Mouse (Mus musculus) cortical plate, adult 2 months (tissue): Measurements from ENCODE around the gene Nxt1.

Source experiments
- CTCF ChIP-seq: fragments of 200-500 bp; IDR thresholded peaks from 2 replicates; pipeline ENCODE4 v1.5.1; 2011; ENCODE audit warnings: mild to moderate bottlenecking, control low read depth, low read length; ENCODE audit not compliant: insufficient read depth; ENCODE audit errors: extremely low read depth
- POLR2A ChIP-seq: fragments of 200-500 bp; IDR thresholded peaks from 2 replicates; pipeline ENCODE4 v1.6.1; 2011; ENCODE audit warnings: mild to moderate bottlenecking, low read length, control low read depth; ENCODE audit not compliant: insufficient read depth; ENCODE audit errors: extremely low read depth

DNA sequence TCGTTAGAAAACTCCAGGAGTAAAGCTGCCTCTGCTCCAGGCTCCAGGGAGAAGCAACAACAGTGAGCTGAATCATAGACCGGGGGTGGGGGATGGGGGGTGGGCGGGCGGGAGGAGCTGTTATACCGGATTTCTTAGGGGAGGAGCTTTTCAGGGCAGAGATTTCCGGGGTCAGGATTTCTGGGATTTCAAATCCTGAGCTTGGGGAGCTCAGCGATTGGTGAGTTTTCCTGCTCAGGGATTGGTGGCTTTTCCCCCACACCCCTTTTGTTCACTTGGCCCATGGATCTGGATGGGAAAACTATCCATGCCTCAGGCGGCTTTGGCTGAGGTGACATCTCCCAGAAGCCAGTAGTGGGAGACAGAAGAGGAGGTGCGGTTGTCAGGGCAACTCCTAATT, 6.9 kb downstream of the Nxt1 start:
- no peak for TF ChIP-seq CTCF
- peak; percentile 38; the same call in 1 of the 2 replicates for TF ChIP-seq POLR2A
